Mouse (Mus musculus): ENCODE results near the gene Tnfrsf13b.

GRCm38 (mm10) chr11:61102397-61103339 lies 23.9 kb upstream of the Tnfrsf13b start:
- no peak for TF ChIP-seq JUND (conservative IDR thresholded peaks at IDR 0.05; ENCODE audit: low read depth, low read length)
- no peak for TF ChIP-seq ELF1 (IDR thresholded peaks at IDR 0.05; ENCODE audit: low read depth, low read length)
- TF ChIP-seq GABPA (IDR thresholded peaks at IDR 0.05; ENCODE audit: insufficient replicate concordance, low read depth, low read length): no peak
- no peak for TF ChIP-seq CTCF (conservative IDR thresholded peaks at IDR 0.05 in 1 of 2, IDR thresholded peaks at IDR 0.05 in 1 of 2; ENCODE audit: low read depth in 2 of 2, low read length in 2 of 2)
- no peak for TF ChIP-seq POLR2AphosphoS2 (IDR thresholded peaks at IDR 0.05; ENCODE audit: low read depth, low read length)
